ENCODE assay signal across 20 mouse cellular contexts in genomic region chr16:88774106-88774505, GRCm38 (mm10). TPM values are rescaled to one million over a fixed set of nuclear protein-coding genes. Genes with fewer than 3 reads are reported as not detected.
"Had no signal": no experiment of that assay in that cellular context is flagged by ENCODE, and none has a peak within 500 bp of the region (broad histone marks: within the 10 kb centered on the region; RNA-seq: fewer than 3 reads in every experiment).

TSS of gene 2310057N15Rik (minus strand) at chr16:88774206.

- DNase-seq: cerebellum, adult 8-10 months; cerebellum, adult 9-10 months; cerebellum, adult 9-11 months; cerebellum, postnatal 14 days; cerebellum, postnatal 25 days; cerebellum, postnatal 36 days; embryo, embryonic 11 days; forebrain, postnatal 0 days; gastrocnemius, adult 2 months; gastrocnemius, postnatal 10 days; gastrocnemius, postnatal 14 days; gastrocnemius, postnatal 25 days; gastrocnemius, postnatal 36 days; heart, adult 2 months had no signal

RNA-seq across cellular contexts. Expression of gene 2310057N15Rik, which starts in this region (rescaled TPM):
- total RNA-seq: common myeloid progenitor, adult 5-6 weeks; forebrain, postnatal 0 days; gastrocnemius, adult 18-20 months; gastrocnemius, adult 2 months; gastrocnemius, adult 8-10 months; gastrocnemius, postnatal 10 days; gastrocnemius, postnatal 14 days; gastrocnemius, postnatal 25 days; gastrocnemius, postnatal 36 days; gastrocnemius, postnatal 4 days; granulocyte monocyte progenitor cell, adult 5-6 weeks; heart, adult 2 months; heart, adult 8-10 months had no signal
